Mouse (Mus musculus): ENCODE data around the gene Bcl7b.

- TF ChIP-seq CTCF (IDR thresholded peaks at IDR 0.05; ENCODE audit: borderline replicate concordance, extremely low read depth, insufficient read depth, insufficient read length) (no peak), POLR2A (IDR thresholded peaks at IDR 0.05; ENCODE audit: borderline replicate concordance, extremely low read depth, insufficient read depth, insufficient read length, poor library complexity, severe bottlenecking) (no peak)
Measured at GRCm38 (mm10) chr5:135189281-135190022, 21.4 kb downstream of the Bcl7b start.
